Mouse (Mus musculus) erythroid progenitor cell, adult 5-6 weeks (primary cell): Measurements from ENCODE around the gene Lnx2. TPM values are rescaled to one million over a fixed set of nuclear protein-coding genes. Genes with fewer than 3 reads are reported as not detected.
A peak's percentile ranks its signal among the peaks of the same experiment; 100 is the strongest.

ENCODE experiments used
- ATAC-seq: replicated peaks from 2 replicates; pipeline ENCODE4 v1.8.0; 2016; ENCODE audit warnings: moderate number of reproducible peaks, mild to moderate bottlenecking, moderate TSS enrichment, inconsistent platforms; ENCODE audit not compliant: poor library complexity, low FRiP score, severe bottlenecking
- total RNA-seq, 2 experiments: library from RNA; stranded (forward) in 1 of 2; stranded (reverse) in 1 of 2; fragments of 150-400 nt in 1 of 2; fragments of 186-747, 209-891 nt in 1 of 2; gene quantifications; 2 replicates each; pipeline versions ENCODE4 v1.2.3 to v1.2.4; 2015 to 2017; ENCODE audit warnings: low replicate concordance in 2 of 2

The Lnx2 gene
- total RNA-seq (2015; ENCODE audit: low replicate concordance) (0.42 and 1.4 TPM in 2 replicates), total RNA-seq (2017; ENCODE audit: low replicate concordance) (1.3 and 1.7 TPM in 2 replicates)

DNA sequence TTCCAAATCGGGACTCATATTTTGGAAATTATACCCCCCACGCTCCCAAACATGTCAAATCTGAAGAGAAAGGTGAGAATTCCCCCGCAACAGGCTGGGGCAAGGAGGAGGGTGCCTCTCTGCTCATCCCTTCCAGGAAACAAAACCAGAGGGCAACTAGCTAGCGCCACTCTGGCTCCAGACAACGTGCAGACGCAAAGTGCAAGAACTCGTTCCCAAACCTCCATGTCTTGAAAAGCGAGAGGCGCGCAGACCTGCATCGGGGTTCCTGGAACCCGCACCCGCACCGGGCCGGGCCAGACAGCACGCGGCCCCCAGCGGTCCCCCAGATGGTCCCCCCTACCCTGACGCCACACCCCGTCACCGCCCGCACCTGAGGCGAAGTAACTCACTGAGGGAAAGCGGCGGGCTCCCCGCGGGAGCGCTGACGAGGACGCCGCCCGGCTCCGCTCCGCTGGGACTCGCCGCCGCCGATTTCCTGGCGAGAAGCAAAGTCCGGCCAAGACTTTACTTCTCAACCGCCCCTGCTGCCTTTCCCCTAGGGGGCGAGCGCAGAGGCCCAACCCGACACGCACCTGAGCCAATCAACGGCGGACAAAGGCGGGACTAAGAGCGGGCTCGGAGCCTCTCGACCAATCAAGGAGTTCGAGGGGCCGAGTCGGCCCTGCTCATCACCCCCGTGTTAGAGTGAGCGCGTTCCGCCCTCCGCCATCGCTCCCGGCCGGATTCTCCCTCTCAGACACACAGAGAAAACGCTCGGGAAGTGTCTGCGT lies at the start of gene Lnx2:
TSS of gene Lnx2 (minus strand) at position 561 of the 773 bp plus-strand sequence.
- peak; percentile 92 for ATAC-seq

DNA sequence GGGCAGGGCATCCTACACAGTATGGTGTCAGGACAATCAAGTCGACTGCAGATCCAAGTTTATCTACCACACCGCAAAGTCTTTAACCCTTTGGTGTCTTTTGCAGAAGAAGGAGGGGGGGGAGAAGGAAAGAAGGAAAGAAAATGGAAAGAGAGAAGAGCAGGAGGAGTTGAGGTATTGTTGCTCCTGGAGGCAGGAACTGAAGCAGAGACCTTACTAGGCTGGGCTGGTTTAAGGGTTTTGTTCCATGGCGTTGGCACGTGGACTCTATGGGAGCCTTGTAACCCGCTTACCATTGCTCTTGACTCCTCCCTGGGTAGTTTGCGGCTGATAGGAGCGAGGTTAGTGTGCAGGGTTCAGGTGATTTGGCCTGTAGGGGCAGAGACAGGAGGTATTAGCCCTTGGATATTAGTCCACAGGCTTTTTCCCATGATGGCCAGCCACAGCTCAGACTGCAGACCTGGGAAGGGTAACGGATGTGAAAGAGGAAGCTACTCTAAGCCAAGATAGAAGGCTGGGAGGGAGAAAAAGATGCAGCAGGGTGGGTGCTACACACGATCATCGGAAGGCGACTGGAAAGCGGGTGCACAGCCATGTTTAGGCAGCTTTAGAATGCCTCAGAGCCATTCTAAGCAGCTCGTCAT lies 49.3 kb upstream of the Lnx2 start:
- ATAC-seq, result no peak

DNA sequence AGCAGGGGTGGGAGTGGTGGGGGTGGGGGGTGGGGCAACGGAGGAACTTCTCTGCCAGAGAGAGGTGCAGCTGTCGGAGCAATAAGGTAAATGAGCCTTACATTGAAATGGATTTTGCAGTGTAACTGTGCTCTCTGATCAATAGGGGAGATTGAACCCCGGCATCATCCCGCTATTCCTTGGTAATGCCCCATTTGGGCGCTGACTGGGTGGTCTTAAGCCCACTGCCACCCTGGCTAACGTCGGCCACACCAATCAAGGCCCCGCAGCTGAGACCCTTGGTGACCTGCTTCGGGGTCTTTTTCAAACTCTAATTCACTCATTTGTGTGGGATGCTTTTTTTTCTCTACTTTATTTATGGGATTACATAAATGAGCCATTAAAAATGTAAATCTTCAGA lies 48.4 kb upstream of the Lnx2 start:
- no peak for ATAC-seq

DNA sequence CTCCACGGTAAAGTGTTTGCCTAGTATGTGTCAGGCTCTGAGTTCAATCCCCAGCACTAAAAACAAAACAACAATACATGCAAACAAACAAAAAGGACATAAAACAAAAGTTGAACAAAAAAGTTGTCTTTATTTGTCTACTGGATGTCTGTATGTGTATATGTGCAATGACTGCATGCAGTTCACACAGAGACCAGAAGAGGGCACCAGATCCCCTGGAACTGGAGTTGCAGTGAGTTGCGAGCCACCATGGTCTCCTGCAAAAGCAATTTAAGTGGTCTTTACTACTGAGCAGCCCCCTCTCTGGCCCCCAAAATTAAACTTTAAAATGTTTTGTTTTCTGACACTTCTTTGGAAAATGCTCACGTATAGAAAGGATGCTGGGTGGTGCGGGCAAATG lies 44.8 kb upstream of the Lnx2 start:
- no peak for ATAC-seq

DNA sequence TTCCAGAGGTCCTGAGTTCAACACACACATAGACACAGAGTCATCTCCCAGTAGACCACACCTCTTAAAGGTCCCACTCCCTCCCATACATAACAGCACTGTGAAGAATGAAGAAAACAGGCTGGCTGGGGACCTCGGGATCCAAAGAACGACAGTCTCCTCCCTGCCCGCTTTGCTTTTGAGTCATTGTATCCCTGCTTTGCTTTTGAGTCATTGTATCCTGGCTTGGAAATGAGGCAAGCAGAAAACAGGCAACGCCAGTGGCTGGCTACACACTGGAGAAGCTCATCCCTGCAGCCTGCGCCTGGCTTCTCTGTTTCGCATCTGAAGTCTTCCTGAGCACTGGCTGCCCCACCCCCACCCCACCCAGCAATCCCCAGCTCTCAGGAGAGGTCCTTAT lies 40.6 kb upstream of the Lnx2 start:
- ATAC-seq, result no peak

DNA sequence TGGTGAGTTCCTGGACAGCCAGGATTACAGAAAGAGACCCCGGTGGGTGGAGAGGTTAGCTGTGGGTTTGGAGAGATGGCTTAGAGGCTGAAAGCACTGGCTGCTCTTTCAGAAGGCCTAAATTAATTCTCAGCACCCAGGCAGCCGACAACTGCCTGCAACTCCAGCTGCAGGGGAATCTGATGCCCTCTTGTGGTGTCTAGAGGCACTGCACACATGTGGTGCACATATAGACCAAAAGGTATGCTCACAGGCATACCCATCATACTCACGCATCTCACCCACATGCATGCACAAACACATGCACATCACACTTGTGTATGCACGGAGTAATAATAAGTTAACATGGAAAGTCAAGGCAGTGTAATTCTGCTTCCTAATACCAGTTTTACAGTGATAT lies 39.2 kb upstream of the Lnx2 start:
- ATAC-seq, result no peak

DNA sequence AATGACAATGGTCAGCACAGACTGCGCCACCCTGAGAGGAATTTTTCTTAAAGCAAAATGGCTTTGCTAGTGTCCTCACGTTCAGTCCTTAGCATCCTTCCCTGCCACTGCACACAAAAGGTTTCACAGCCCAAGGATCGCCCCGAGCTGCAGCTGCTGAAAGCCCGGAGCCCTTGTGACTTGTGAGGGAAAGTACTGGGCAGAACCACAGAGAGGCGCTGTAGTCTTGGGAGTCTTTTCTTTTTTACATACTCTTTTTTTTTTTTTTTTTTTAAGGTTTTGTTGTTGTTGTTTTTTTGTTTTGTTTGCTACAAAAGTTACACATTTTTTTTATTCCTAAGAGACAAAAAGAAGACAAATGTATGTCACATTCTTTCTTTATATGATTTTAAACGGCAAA lies 38.4 kb upstream of the Lnx2 start:
- ATAC-seq, result no peak

DNA sequence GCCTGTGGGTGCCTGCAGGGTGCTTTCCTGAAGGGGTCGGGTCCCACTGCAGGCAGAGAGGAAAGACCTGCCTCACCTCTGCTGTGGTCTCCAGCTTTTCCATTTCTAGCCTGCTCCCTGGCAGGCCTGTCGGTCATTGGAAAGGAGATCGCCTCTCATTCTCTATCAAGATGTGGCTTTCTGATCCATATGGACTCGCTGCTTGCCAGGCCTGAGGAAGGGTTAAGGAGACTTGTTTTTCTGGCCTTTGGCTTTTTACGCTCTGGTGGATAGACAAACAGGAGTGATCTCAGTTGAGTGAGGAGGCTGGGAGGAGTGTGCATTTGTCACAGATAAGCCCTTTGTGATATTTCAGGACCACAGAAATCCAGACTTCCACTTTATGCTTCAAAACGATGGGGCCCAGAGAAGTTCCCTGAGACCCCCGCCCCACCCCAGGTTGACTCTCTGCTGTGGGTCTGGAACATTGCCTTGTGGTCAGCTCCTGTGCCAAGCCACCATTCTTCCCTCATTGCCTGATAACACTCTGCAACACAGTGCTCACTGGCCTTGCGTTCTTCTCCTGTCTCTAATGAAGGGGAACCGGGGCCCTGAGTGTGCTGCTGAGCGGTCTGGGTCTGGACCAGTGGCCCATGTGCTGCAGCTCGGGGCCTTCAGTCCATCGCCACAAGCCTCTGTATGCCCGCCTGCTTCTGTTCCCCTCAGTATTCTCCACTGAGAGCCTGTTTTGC lies 32.6 kb upstream of the Lnx2 start:
- no peak for ATAC-seq

DNA sequence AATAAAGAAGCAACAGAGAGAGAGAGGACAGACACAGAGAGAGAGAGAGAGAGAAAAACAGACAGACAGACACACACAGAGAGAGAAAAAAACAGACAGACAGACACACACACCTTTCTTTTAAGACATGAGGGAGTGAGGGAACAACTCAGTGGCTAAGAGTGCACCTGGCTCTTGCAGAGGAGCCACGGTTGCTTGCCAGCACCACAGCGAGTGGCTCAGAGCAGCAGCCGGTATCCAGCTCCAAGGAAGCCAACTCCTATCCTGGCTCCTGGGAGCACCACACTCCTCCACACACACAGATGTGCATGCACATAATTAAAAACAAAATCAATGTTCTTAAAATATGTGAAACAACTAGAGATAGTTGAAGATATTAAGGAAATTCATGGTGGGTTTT lies 30.9 kb upstream of the Lnx2 start:
- ATAC-seq, result no peak

DNA sequence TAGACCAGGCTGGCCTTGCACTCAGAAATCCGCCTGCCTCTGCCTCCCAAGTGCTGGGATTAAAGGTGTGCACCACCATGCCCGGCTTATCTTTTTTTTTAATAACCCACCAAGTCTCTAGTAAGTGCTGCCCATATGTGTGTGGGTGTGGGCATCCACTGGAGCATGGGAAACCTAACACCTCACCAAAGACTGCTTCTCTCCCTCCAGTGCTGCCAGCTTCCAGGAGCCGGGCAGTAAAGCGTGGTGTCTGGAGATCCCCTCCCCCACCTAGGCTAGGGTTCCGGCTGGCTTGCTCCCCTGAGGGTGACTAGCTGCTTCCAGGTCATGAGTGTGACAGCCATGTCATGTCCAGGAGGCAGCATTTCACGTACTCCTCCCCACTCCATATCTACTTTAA lies 25.9 kb upstream of the Lnx2 start:
- no peak for ATAC-seq

DNA sequence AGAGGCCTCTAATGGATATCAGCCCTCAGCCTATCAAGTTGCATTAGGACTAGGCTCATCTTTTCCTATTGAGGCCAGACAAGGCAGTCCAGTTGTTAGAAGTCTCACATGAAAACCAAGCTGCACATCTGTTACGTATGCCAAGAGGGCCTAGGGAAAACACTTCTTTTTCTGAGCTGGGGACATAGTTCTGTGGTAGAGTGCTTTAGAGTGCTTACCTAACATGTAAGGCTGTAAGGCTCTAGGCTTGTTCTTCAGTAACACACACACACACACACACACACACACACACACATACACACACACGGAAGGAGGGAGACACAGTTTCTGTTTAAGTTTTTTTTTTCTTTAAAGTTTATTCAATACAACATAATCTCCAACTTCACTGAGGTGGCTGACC lies 23.8 kb upstream of the Lnx2 start:
- ATAC-seq, result no peak

DNA sequence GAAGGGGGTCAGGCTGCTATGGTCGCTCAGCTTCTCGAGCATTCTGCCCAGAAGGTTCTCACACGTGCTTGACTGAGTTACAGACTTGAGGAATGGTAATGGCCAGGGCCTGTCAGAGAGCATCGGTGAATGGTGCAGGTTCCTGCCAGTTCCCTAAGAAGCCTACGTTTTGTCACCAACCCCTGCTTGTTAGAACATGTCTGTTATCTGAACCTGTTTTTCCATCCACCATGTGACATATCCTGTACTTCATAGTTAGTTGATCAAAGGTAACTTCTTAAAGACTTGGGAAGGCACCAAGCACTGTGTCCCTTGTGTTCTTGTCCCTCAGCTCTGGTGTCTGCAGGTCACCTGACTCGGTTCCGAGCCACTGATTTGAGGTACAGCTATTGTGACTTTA lies 22.3 kb upstream of the Lnx2 start:
- no peak for ATAC-seq

DNA sequence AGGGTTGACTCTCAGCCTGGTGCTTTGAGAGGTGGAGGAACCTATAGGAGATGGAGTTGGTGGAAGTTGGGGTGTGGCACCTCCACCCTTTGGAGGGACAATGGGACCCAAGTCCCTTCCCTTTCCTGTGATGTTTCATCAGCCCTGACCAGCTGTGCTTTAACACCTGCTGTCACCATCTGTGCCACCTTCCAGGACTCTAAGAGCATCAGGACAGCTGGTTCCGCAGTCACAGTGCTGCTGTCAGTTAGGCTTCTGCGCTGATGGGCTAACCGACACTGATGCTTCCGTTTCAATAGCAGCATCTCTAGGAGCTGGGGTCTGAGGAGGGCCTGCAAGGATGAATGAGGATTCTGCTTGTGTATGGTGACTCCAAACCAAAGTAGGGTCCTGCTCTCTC lies 20.2 kb upstream of the Lnx2 start:
- no peak for ATAC-seq

DNA sequence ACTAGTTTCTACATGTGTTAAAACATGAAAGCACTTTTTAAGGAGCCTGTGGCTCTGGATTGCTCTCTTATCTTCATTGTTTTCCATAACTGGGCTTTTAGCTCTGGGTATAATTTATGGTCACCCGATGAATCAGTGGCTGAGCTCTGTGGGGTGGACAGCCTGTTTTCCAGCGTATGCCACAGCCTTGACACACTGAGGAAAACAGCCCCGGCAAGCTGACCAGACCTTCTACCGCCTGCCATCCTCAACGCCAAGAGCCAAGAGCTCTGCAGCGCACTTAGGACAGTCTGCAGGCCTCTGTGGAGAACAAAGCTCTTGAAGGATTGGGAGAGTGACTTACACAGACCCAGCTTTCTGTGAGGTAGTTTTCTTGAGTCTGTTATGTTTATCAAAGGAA lies 17.9 kb upstream of the Lnx2 start:
- ATAC-seq, result no peak

DNA sequence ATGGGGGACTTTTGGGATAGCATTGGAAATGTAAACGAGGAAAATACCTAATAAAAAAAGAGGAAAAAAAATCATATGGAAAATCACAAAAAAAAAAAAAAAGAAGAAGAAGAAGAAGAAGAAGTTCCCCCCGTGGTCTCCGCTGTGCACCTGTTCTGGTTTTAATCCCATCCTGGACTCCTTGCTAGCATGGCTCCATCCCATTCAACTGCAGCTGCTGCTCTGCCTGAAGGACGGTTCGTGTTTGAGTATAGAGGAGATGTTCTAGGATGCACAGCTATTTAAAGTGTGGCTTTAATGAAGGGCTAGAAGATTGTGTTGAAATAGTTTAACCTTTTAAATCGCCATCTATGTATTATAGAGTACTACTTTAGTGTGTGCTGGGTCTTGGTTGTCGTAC lies 16.1 kb upstream of the Lnx2 start:
- no peak for ATAC-seq

DNA sequence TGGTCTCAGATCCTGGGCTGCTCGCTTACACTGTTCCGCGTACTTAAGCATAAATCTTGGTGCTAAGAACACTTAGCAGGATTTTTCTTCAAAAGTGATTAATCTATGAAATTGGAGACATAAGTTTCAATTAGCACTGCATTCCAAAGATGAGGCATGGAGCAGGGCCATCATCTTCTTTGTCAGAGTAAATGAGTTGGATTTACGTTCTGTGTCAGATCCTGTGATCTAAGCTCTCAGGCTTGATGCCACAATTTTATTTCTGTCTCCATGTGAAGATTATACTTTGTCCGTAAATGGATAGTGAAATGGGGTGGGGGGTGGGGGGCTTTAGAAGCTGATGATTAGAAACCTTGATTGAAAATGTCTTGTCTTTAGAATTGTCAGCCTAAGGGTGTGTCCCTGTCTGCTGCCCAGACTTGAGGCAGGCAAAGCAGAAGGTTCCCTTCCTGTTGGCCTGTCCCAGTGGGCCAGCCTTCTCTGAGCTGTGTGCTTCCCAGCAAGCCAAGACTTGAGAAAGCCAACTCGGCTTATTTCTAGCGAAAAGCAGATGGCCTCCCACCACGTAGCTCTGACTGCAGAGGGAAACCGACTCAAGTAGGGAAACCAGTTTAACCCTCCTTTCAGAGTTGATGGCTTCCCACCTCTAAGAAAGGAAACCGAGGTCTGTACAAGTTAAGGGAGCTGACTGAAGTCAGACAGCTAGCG lies 14.0 kb upstream of the Lnx2 start:
- no peak for ATAC-seq

DNA sequence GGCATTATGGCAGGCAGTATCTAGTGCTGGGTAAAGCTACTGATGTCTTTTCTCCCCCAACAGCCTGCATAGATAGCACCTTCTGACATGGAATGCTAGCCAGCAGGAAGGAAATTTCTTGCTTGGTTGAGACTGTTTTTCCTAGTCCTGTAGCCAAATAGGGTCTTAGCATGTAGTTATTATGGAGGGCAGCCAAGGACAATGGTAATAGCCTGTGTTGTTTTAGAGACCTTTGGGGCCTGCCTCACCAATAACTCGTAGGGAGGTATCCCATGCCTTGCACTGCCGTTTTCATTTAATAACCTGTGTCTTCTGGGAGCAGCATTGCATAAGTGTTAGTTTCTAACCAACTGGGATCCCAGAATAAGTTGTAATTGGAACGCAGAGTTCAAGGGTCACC lies 13.4 kb upstream of the Lnx2 start:
- ATAC-seq, result no peak

DNA sequence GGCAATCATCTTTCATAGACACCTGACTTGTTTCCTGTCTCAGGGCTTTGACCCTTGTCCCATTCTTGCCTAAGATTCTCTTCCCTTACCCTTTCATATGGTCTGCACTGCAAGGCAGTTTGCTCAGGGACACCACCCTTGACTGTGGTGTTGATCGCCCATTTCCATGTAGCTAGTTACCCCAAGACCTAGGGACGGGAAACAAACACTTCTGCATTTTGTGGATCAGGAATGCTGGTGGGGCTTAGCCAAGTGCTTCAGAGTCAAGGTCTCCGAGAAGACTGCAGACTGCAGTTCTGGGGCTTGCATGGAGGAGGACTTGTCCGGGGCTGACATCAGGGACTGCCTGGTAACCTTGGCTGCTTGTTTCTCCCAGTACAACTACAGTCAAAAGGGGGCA lies 10.4 kb upstream of the Lnx2 start:
- ATAC-seq, result no peak

DNA sequence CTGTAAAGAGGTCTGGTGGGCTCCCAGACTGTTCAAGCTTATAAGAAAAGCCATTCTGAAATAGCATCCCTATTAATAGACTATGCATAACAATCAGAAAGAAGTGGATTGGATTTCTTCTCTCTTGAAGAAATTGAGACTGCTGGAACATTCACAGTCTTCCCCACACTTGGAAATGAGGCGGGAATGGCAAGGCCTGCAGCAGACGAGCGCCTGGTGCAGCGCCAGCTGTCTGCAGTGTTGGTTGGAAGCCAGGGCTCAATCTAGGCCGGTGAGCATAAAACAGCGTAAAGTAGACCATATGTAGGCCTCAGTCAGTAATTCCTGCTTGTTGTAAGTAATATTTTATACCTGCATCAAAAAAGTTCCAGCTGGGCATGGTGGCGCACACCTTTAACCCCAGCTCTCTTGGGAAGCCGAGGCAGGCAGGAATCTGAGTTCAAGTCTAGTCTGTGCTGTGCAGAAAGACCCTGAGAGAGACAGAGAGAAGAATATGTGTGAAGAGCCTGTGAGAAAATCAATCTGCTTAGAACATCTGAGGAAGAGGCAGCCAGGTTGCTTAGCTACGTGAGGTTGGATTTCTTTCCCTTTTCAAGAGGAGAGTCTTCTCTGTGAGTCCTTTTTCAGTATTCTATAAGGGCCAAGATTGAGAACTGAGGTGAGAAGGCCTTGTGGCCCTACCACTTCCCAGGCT lies 9.0 kb upstream of the Lnx2 start:
- no peak for ATAC-seq
